Mouse (Mus musculus) kidney, adult 2 months (tissue): Measurements from ENCODE around the gene Klk15. TPM values are rescaled to one million over a fixed set of nuclear protein-coding genes. Genes with fewer than 3 reads are reported as not detected.
A peak's percentile ranks its signal among the peaks of the same experiment; 100 is the strongest.

ENCODE experiments used
- DNase-seq: peaks from one replicate; pipeline ENCODE4 v3.0.0; 2021
- H3K27ac ChIP-seq: fragments of 200-500 bp; 2 replicates; pipeline ENCODE4 v1.5.1; 2012; ENCODE audit warnings: low read depth, low read length, control low read depth, inconsistent platforms; ENCODE audit not compliant: insufficient read depth
- H3K27me3 ChIP-seq: fragments of 200-500 bp; replicated peaks from 2 replicates; pipeline ENCODE4 v1.6.1; 2012; ENCODE audit warnings: mild to moderate bottlenecking, moderate library complexity, low read length, inconsistent platforms; ENCODE audit not compliant: control insufficient read depth, insufficient read depth
- H3K36me3 ChIP-seq: fragments of 200-500 bp; 2 replicates; pipeline ENCODE4 v1.6.1; 2012; ENCODE audit warnings: mild to moderate bottlenecking, moderate library complexity, low read length, inconsistent platforms; ENCODE audit not compliant: control insufficient read depth, insufficient read depth
- H3K4me1 ChIP-seq: fragments of 200-500 bp; 2 replicates; pipeline ENCODE4 v1.6.1; 2011; ENCODE audit warnings: low read length; ENCODE audit not compliant: control insufficient read depth, insufficient read depth
- H3K4me3 ChIP-seq: fragments of 200-500 bp; 2 replicates; pipeline ENCODE4 v1.5.1; 2011; ENCODE audit warnings: mild to moderate bottlenecking, low read depth, low read length, control low read depth; ENCODE audit not compliant: insufficient read depth
- CTCF ChIP-seq: fragments of 200-500 bp; conservative IDR thresholded peaks from 2 replicates; pipeline ENCODE4 v1.5.1; 2011; ENCODE audit warnings: low read depth, mild to moderate bottlenecking, control low read depth, low read length, moderate library complexity, mixed read lengths; ENCODE audit not compliant: insufficient read depth, insufficient read length
- POLR2A ChIP-seq: fragments of 200-500 bp; IDR thresholded peaks from one replicate; pipeline ENCODE4 v1.6.1; 2011; ENCODE audit warnings: low read depth, low read length, control low read depth
- WGBS: fragments of 180-500 bp; shearing (Covaris S2); methylation state at CpG from one replicate; pipeline ENCODE4 v1.1.7; 2018; 5-methylcytosine and 5-hydroxymethylcytosine counted together
- polyA plus RNA-seq: library from polyadenylated mRNA; depleted of rRNA; stranded (reverse); fragments of >200 nt; gene quantifications from 2 replicates; pipeline ENCODE4 v1.2.3, GENCODE M21; 2012; rRNA removed

The Klk15 gene
- polyA plus RNA-seq: 0.09 and 0.19 TPM in 2 replicates

GRCm38 (mm10) chr7:43933440-43933839 lies at the start of gene Klk15:
Klk15 (plus strand) TSS chr7:43933740.
- no peaks in the 10 kb centered on the region for H3K36me3 ChIP-seq
- WGBS: 92% methylated on average over 3 of the region's 3 CpGs
- peak within 1 kb of the TSS; percentile 66 for H3K27ac ChIP-seq
- H3K4me1 ChIP-seq: 0 out of 2 replicates have a peak, but pooled peaks cover 4% of the 10 kb centered on the region
- no peak for TF ChIP-seq POLR2A
- no peak for TF ChIP-seq CTCF
- no peak within 1 kb of the TSS for H3K4me3 ChIP-seq
- no peaks in the 10 kb centered on the region for H3K27me3 ChIP-seq
- DNase-seq: no peak

GRCm38 (mm10) chr7:43891365-43891764 lies 42.2 kb upstream of the Klk15 start:
- H3K4me3 ChIP-seq: no peak overlapping the region
- DNase-seq: no peak
- H3K27ac ChIP-seq: no peak overlapping the region
- H3K27me3 ChIP-seq: no peaks in the 10 kb centered on the region
- WGBS: 58% methylated on average over 5 of the region's 5 CpGs
- no peaks in the 10 kb centered on the region for H3K4me1 ChIP-seq
- TF ChIP-seq CTCF: no peak
- no peak for TF ChIP-seq POLR2A
- H3K36me3 ChIP-seq: no peaks in the 10 kb centered on the region

- Histone ChIP-seq H3K4me3 (no peak overlapping the region), H3K27me3 (no peaks in the 10 kb centered on the region), H3K36me3 (no peaks in the 10 kb centered on the region), H3K4me1 (no peaks in the 10 kb centered on the region), H3K27ac (no peak overlapping the region)
- DNase-seq: no peak
- 59% methylated on average over 3 of the region's 3 CpGs for WGBS
- TF ChIP-seq CTCF: no peak
- TF ChIP-seq POLR2A: no peak
These were observed 41.8 kb upstream of the Klk15 start for GRCm38 (mm10) chr7:43891788-43892187.

- WGBS: 5% methylated on average over 1 of the region's 1 CpGs
- Histone ChIP-seq H3K4me3 (no peak overlapping the region), H3K4me1 (no peaks in the 10 kb centered on the region), H3K27ac (no peak overlapping the region), H3K27me3 (no peaks in the 10 kb centered on the region), H3K36me3 (no peaks in the 10 kb centered on the region)
- peak; percentile 90 for DNase-seq
- TF ChIP-seq POLR2A (no peak), CTCF (peak; percentile 96)
These were observed 38.7 kb upstream of the Klk15 start for GRCm38 (mm10) chr7:43894836-43895235.

GRCm38 (mm10) chr7:43914821-43915220 lies 18.7 kb upstream of the Klk15 start:
- Histone ChIP-seq H3K27ac (no peak overlapping the region), H3K27me3 (no peaks in the 10 kb centered on the region), H3K4me1 (no peaks in the 10 kb centered on the region), H3K4me3 (no peak overlapping the region), H3K36me3 (no peaks in the 10 kb centered on the region)
- WGBS: 61% methylated on average over 9 of the region's 9 CpGs
- DNase-seq: no peak
- no peak for TF ChIP-seq POLR2A
- TF ChIP-seq CTCF: no peak

GRCm38 (mm10) chr7:43918426-43918825 lies 15.1 kb upstream of the Klk15 start:
- no peak for DNase-seq
- no peaks in the 10 kb centered on the region for H3K4me1 ChIP-seq
- H3K4me3 ChIP-seq: no peak overlapping the region
- WGBS: 51% methylated on average over 13 of the region's 13 CpGs
- no peak for TF ChIP-seq POLR2A
- no peak for TF ChIP-seq CTCF
- no peaks in the 10 kb centered on the region for H3K36me3 ChIP-seq
- no peak overlapping the region for H3K27ac ChIP-seq
- no peaks in the 10 kb centered on the region for H3K27me3 ChIP-seq

- TF ChIP-seq POLR2A (no peak), CTCF (no peak)
- Histone ChIP-seq H3K4me1 (no peaks in the 10 kb centered on the region), H3K36me3 (no peaks in the 10 kb centered on the region), H3K27me3 (no peaks in the 10 kb centered on the region), H3K4me3 (no peak overlapping the region), H3K27ac (no peak overlapping the region)
- no peak for DNase-seq
- WGBS: 65% methylated on average over 8 of the region's 8 CpGs
These were observed 14.7 kb upstream of the Klk15 start for GRCm38 (mm10) chr7:43918871-43919270.
